Mouse (Mus musculus): ENCODE data around the gene Itga7. TPM values are rescaled to one million over a fixed set of nuclear protein-coding genes. Genes with fewer than 3 reads are reported as not detected.
A peak's percentile ranks its signal among the peaks of the same experiment; 100 is the strongest.

Itga7 gene
- polyA plus RNA-seq, 1 experiment from 2014 or later: 8.5 TPM

- H3K27ac ChIP-seq (replicated peaks): peak overlapping the region; percentile 97
- H3K4me3 ChIP-seq (ENCODE audit: low read depth, low read length): peak overlapping the region; percentile 92
- no peaks in the 10 kb centered on the region for H3K4me1 ChIP-seq (replicated peaks; ENCODE audit: control insufficient read depth, insufficient read depth)
- peaks cover 4% of the 10 kb centered on the region; the same call in 1 of the 2 replicates for H3K36me3 ChIP-seq (ENCODE audit: control insufficient read depth, insufficient read depth, low read length)
- no peaks in the 10 kb centered on the region for H3K9me3 ChIP-seq (ENCODE audit: control insufficient read depth, low read length)
- 40% methylated on average over 13 of the region's 13 CpGs for WGBS
- ATAC-seq (ENCODE audit: low FRiP score, low TSS enrichment) (peak; percentile 51), DNase-seq (ENCODE audit: low spot score) (peak; percentile 55)
- TF ChIP-seq EP300 (optimal IDR thresholded peaks at IDR 0.05) (no peak), CTCF (IDR thresholded peaks at IDR 0.05; ENCODE audit: low read depth) (no peak)
- peak overlapping the region; percentile 72 for H3K4me2 ChIP-seq (replicated peaks; ENCODE audit: low read depth)
- H3K9ac ChIP-seq (ENCODE audit: low read length): peak overlapping the region; percentile 97
- no peaks in the 10 kb centered on the region for H3K27me3 ChIP-seq (ENCODE audit: control insufficient read depth, insufficient read depth, low read length)
Observed at GRCm38 (mm10) chr10:128908778-128909448, 24.7 kb upstream of the Itga7 start.

DNA sequence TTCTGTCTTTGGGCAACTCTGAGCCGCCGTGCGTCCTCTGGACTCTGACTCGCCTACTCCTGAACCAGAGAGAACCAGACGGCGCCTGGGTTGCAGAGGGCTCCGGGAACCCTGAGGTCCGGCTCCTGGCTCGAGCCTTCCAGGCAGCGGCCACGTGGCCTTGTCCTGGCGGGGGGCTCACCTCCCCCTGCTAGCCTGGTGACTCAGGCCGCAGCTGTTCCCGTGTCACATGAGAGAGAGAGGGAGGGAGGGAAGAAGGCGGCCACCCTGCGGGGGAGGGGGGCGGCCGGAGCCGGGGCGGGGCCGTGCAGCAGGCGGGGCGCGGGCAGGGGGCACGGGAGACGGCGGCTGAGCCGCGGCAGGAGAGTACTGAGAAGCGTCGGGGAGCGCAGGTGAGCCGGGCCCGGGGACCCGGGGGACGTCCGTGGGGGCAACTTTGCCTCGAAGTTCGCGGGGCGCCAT lies 24.0 kb upstream of the Itga7 start:
- peak; percentile 93 for DNase-seq (ENCODE audit: low spot score)
- 0% methylated on average over 25 of the region's 41 CpGs for WGBS
- TF ChIP-seq EP300 (optimal IDR thresholded peaks at IDR 0.05): no peak
- TF ChIP-seq CTCF (IDR thresholded peaks at IDR 0.05; ENCODE audit: low read depth): no peak

DNA sequence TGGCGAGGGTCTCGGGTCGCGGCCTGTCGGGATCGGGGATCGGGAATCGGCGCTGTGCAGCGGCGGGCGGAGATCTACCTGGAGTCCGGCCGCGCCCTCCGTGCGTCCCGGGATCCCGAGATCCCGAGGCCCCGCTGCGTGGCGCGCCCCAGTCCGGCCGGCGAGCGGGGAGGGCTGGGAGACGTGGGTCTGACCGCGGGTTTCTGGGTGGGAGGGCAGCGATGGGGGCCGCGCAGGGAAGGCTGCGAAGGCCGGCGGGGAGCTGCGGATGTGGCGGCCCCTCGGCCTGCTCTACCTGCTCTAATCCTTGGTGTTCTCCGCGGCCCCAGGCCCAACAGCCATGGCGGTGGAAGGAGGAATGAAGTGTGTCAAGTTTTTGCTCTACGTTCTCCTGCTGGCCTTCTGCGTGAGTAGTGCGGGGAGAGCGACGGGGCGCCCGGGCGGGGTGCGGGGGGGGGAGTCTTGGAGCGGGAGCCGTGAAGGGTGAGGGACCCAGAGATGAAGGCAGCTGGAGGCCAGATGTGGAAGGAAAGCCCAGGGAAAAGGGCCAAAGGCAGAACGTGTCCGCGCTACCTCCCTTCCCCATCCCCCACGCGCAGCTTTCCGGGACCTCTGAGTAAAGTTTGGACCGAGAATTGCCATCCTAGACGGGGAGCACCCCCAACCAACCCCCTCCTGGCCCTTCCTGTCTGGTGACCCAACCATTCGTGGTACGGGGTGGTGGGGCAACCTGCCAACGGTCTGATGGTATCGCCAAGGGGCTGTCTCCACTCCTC lies 23.4 kb upstream of the Itga7 start:
- no peaks in the 10 kb centered on the region for H3K27me3 ChIP-seq (ENCODE audit: control insufficient read depth, insufficient read depth, low read length)
- WGBS: 2% methylated on average over 53 of the region's 66 CpGs
- H3K4me1 ChIP-seq (replicated peaks; ENCODE audit: control insufficient read depth, insufficient read depth): no peaks in the 10 kb centered on the region
- H3K4me3 ChIP-seq (ENCODE audit: low read depth, low read length): peak overlapping the region; percentile 92
- H3K4me2 ChIP-seq (replicated peaks; ENCODE audit: low read depth): peak overlapping the region; percentile 72
- peak overlapping the region; percentile 97 for H3K27ac ChIP-seq (replicated peaks)
- ATAC-seq (ENCODE audit: low FRiP score, low TSS enrichment) (peak; percentile 28), DNase-seq (ENCODE audit: low spot score) (peak; percentile 65)
- H3K9ac ChIP-seq (ENCODE audit: low read length): peak overlapping the region; percentile 97
- H3K9me3 ChIP-seq (ENCODE audit: control insufficient read depth, low read length): no peaks in the 10 kb centered on the region
- TF ChIP-seq CTCF (IDR thresholded peaks at IDR 0.05; ENCODE audit: low read depth): no peak
- peaks cover 4% of the 10 kb centered on the region; the same call in 1 of the 2 replicates for H3K36me3 ChIP-seq (ENCODE audit: control insufficient read depth, insufficient read depth, low read length)

More for the DNA sequence above, 24.0 kb upstream of the Itga7 start:
- peak overlapping the region; percentile 72 for H3K4me2 ChIP-seq (replicated peaks; ENCODE audit: low read depth)
- H3K27me3 ChIP-seq (ENCODE audit: control insufficient read depth, insufficient read depth, low read length): no peaks in the 10 kb centered on the region
- H3K9ac ChIP-seq (ENCODE audit: low read length): peak overlapping the region; percentile 97
- H3K27ac ChIP-seq (replicated peaks): peak overlapping the region; percentile 97
- H3K4me1 ChIP-seq (replicated peaks; ENCODE audit: control insufficient read depth, insufficient read depth): no peaks in the 10 kb centered on the region
- peak; percentile 85 for ATAC-seq (ENCODE audit: low FRiP score, low TSS enrichment)
- peak overlapping the region; percentile 92 for H3K4me3 ChIP-seq (ENCODE audit: low read depth, low read length)
- peaks cover 4% of the 10 kb centered on the region; the same call in 1 of the 2 replicates for H3K36me3 ChIP-seq (ENCODE audit: control insufficient read depth, insufficient read depth, low read length)
- H3K9me3 ChIP-seq (ENCODE audit: control insufficient read depth, low read length): no peaks in the 10 kb centered on the region

DNA sequence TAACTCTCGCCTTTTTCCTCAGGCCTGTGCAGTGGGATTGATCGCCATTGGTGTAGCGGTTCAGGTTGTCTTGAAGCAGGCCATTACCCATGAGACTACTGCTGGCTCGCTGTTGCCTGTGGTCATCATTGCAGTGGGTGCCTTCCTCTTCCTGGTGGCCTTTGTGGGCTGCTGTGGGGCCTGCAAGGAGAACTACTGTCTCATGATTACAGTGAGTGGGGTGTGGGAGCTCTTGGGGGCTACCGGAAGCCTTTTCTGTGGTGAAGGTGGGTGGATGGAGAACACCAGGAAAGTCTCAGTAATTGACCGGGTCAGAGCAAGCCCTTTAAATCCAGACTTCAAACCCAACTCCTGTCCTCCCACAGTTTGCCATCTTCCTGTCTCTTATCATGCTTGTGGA lies 22.2 kb upstream of the Itga7 start:
- H3K4me3 ChIP-seq (ENCODE audit: low read depth, low read length): no peak overlapping the region
- TF ChIP-seq EP300 (optimal IDR thresholded peaks at IDR 0.05): no peak
- TF ChIP-seq CTCF (IDR thresholded peaks at IDR 0.05; ENCODE audit: low read depth): no peak
- H3K27ac ChIP-seq (replicated peaks): 0 out of 2 replicates have a peak overlapping the region, but pooled peaks have one; percentile 13
- H3K4me2 ChIP-seq (replicated peaks; ENCODE audit: low read depth): peak overlapping the region; percentile 72
- H3K9ac ChIP-seq (ENCODE audit: low read length): no peak overlapping the region
- no peak for DNase-seq (ENCODE audit: low spot score)
- H3K4me1 ChIP-seq (replicated peaks; ENCODE audit: control insufficient read depth, insufficient read depth): no peaks in the 10 kb centered on the region
- ATAC-seq (ENCODE audit: low FRiP score, low TSS enrichment): no peak
- H3K27me3 ChIP-seq (ENCODE audit: control insufficient read depth, insufficient read depth, low read length): no peaks in the 10 kb centered on the region
- H3K36me3 ChIP-seq (ENCODE audit: control insufficient read depth, insufficient read depth, low read length): peaks cover 4% of the 10 kb centered on the region; the same call in 1 of the 2 replicates
- no peaks in the 10 kb centered on the region for H3K9me3 ChIP-seq (ENCODE audit: control insufficient read depth, low read length)
- WGBS: 85% methylated on average over 6 of the region's 6 CpGs

GRCm38 (mm10) chr10:128912268-128912667 lies 21.4 kb upstream of the Itga7 start:
- no peak overlapping the region for H3K27ac ChIP-seq (replicated peaks)
- 85% methylated on average over 4 of the region's 4 CpGs for WGBS

More at GRCm38 (mm10) chr10:128912268-128912667, 21.4 kb upstream of the Itga7 start:
- DNase-seq (ENCODE audit: low spot score) (no peak), ATAC-seq (ENCODE audit: low FRiP score, low TSS enrichment) (no peak)
- Histone ChIP-seq H3K9ac (ENCODE audit: low read length) (no peak overlapping the region), H3K9me3 (ENCODE audit: control insufficient read depth, low read length) (no peaks in the 10 kb centered on the region), H3K4me2 (replicated peaks; ENCODE audit: low read depth) (no peak overlapping the region), H3K4me3 (ENCODE audit: low read depth, low read length) (no peak overlapping the region), H3K27me3 (ENCODE audit: control insufficient read depth, insufficient read depth, low read length) (no peaks in the 10 kb centered on the region), H3K4me1 (replicated peaks; ENCODE audit: control insufficient read depth, insufficient read depth) (no peaks in the 10 kb centered on the region), H3K36me3 (ENCODE audit: control insufficient read depth, insufficient read depth, low read length) (peaks cover 11% of the 10 kb centered on the region)
- TF ChIP-seq EP300 (optimal IDR thresholded peaks at IDR 0.05): no peak
- TF ChIP-seq CTCF (IDR thresholded peaks at IDR 0.05; ENCODE audit: low read depth): no peak
